8 mouse cellular contexts compared by ENCODE assay signal in genomic region chr15:102350138-102350941, GRCm38 (mm10). TPM values are rescaled to one million over a fixed set of nuclear protein-coding genes. Genes with fewer than 3 reads are reported as not detected.
A peak's percentile ranks its signal among the peaks of the same experiment; 100 is the strongest.
DNase-seq lines count a peak whose midpoint lies in the region; ATAC-seq lines count a peak whose summit lies in the region.

TSS of gene Aaas (minus strand) at chr15:102350771.

- H3K27ac ChIP-seq in hindbrain, embryonic 12.5 days: peak within 1 kb of the TSS; percentile 62; the same call in 1 of the 2 replicates

- H3K27me3 ChIP-seq in hindbrain, embryonic 12.5 days: no peaks in the 10 kb centered on the region

- peak; percentile 88 for ATAC-seq in hindbrain, embryonic 12.5 days (ENCODE audit: low FRiP score)

- peaks cover 22% of the 10 kb centered on the region for H3K36me3 ChIP-seq in hindbrain, embryonic 12.5 days

- H3K4me2 ChIP-seq in hindbrain, embryonic 12.5 days (replicated peaks): peak within 1 kb of the TSS; percentile 90

- H3K9me3 ChIP-seq in hindbrain, embryonic 12.5 days (replicated peaks): no peaks in the 10 kb centered on the region

- peak within 1 kb of the TSS; percentile 76 for H3K4me3 ChIP-seq in hindbrain, embryonic 12.5 days

- peaks cover 20% of the 10 kb centered on the region for H3K4me1 ChIP-seq in hindbrain, embryonic 12.5 days

- under 1% methylated on average over 56 of the region's 56 CpGs for WGBS in hindbrain, embryonic 12.5 days

- H3K9ac ChIP-seq in hindbrain, embryonic 12.5 days: peak within 1 kb of the TSS; percentile 81

- peak; percentile 98 for DNase-seq in NIH3T3 (ENCODE audit: low read depth)
- peak; percentile 97 to 98 for DNase-seq in cerebellum, postnatal 10 days
- peak; percentile 87 to 92 for DNase-seq in frontal cortex, postnatal 10 days (ENCODE audit: low spot score in 2 of 2)
- peak; percentile 93 to 95 for DNase-seq in layer of hippocampus, postnatal 14 days (ENCODE audit: low spot score in 2 of 2)
- DNase-seq in lung, postnatal 14 days: peak; percentile 97
- peak; percentile 88 for DNase-seq in retina, adult 2 months (ENCODE audit: low read depth, low spot score)
- DNase-seq in thymus, postnatal 36 days: peak; percentile 92 to 94

RNA-seq across cellular contexts. Expression of gene Aaas, which starts in this region (rescaled TPM):
- polyA plus RNA-seq in hindbrain, embryonic 12.5 days (2016; fragmentation: Nextera tagmentation; extraction: Ambion mirVana): 54.6 and 60.9 TPM in 2 replicates
- total RNA-seq in layer of hippocampus, postnatal 14 days (2021): 10 to 100 TPM; 25.5 to 27.7 TPM

Comparison
In these comparisons a context has a peak if more than half of its experiments do, and no peak if none do; other contexts are left out.
1. Peak in every context shown above with its lines: DNase-seq, ATAC-seq, H3K4me3 ChIP-seq and H3K27ac ChIP-seq.